Mouse (Mus musculus): ENCODE results near the gene ccdc198.

DNA sequence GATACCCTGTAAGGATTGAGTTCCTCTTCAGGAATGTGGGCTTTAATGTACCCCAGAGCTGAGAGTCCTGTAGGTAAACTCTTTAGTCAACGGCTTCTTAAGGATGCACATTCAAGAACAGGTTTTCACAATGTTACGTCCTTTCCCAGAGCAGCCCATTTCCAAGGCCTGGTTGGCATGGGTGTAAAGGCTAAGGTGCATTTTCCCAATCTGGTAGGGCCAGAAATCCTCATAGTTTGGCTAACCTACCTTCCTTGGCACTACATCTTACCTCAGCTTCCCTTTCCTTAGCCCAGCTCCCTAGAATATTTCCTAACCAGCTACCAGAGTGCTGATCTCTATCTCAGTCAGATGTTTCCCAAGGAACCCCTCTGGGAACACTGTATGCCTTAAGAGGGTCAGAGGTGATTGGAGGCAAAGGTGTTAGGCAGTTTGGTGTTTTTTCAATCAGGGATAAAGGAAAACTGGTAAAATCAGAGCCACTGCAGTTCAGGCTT, 48.2 kb downstream of the ccdc198 start:
- TF ChIP-seq EP300 (IDR thresholded peaks at IDR 0.05; ENCODE audit: low read depth) (no peak), CTCF (IDR thresholded peaks at IDR 0.05; ENCODE audit: low read depth) (no peak)

Data from liver, postnatal 0 days (tissue).